In the genomic region with DNA sequence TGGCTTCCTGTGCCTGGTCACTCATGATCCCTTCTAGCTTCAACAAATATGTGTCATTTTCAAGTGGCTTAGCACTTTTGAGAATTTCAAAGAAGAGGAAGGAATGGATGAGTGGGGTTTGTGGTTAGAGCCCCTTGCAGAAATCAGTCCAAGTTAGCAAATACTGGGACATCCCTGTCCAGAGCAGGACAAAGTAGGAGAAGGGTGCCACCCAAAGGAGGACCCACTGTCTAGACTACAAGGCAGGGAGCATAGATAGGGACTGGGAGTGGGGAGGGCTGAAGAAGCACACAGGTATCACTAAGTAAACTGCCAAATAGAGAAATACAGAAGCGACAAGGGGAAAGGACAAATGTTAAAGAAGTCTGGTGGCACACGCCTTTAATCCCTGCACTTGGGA, we compare ENCODE assay signal across 20 mouse cellular contexts. TPM values are rescaled to one million over a fixed set of nuclear protein-coding genes. Genes with fewer than 3 reads are reported as not detected.
DNase-seq lines count a peak whose midpoint lies in the region; ATAC-seq and TF ChIP-seq lines count a peak whose summit lies in the region.
"Had no signal": no experiment of that assay in that cellular context is flagged by ENCODE, and none has a peak within 500 bp of the region (broad histone marks: within the 10 kb centered on the region; RNA-seq: fewer than 3 reads in every experiment).

No protein-coding gene starts in this region.

- no peaks in the 10 kb centered on the region for H3K9me3 ChIP-seq in heart, embryonic 16.5 days (replicated peaks; ENCODE audit: control insufficient read depth, low read length)
- H3K9me3 ChIP-seq in lung, embryonic 14.5 days (ENCODE audit: low read depth, low read length) = no peaks in the 10 kb centered on the region; the same call in 1 of the 2 replicates
- no peaks in the 10 kb centered on the region for H3K9me3 ChIP-seq in stomach, postnatal 0 days (ENCODE audit: control insufficient read depth, low read length)
- H3K9me3 ChIP-seq: hindbrain, embryonic 15.5 days; limb, embryonic 15.5 days; midbrain, embryonic 12.5 days; neural tube, embryonic 13.5 days had no signal

- H3K9ac ChIP-seq in heart, embryonic 16.5 days (ENCODE audit: low read length) = no peak overlapping the region
- H3K9ac ChIP-seq in lung, embryonic 14.5 days = no peak overlapping the region
- no peak overlapping the region for H3K9ac ChIP-seq in stomach, postnatal 0 days (ENCODE audit: low read length)
- H3K9ac ChIP-seq: hindbrain, embryonic 15.5 days; midbrain, embryonic 12.5 days had no signal

- no peak for TF ChIP-seq EP300 in stomach, postnatal 0 days (optimal IDR thresholded peaks at IDR 0.05)

- TF ChIP-seq CTCF in gastrocnemius, adult 2 months (IDR thresholded peaks at IDR 0.05) = 0 out of 2 replicates have a peak, but pooled peaks have one; percentile 1
- no peak for TF ChIP-seq CTCF in lung, embryonic 14.5 days (IDR thresholded peaks at IDR 0.05; ENCODE audit: low read depth)
- 0 out of 2 replicates have a peak, but pooled peaks have one; percentile 14 for TF ChIP-seq CTCF in stomach, postnatal 0 days (IDR thresholded peaks at IDR 0.05; ENCODE audit: low read depth)

- H3K27ac ChIP-seq in gastrocnemius, adult 2 months = peak overlapping the region; percentile 58
- no peak overlapping the region for H3K27ac ChIP-seq in heart, embryonic 16.5 days (ENCODE audit: low read length)
- H3K27ac ChIP-seq in lung, embryonic 14.5 days (ENCODE audit: low read depth) = no peak overlapping the region
- 0 out of 2 replicates have a peak overlapping the region, but pooled peaks have one; percentile 24 for H3K27ac ChIP-seq in stomach, postnatal 0 days (replicated peaks)
- H3K27ac ChIP-seq: midbrain, embryonic 12.5 days had no signal

- no peak for DNase-seq in gastrocnemius, adult 2 months
- no peak for DNase-seq in gastrocnemius, adult 8-10 months (ENCODE audit: low spot score in 2 of 2)
- DNase-seq in heart, adult 9 months (ENCODE audit: low spot score in 2 of 2) = no peak
- DNase-seq in lung, embryonic 14.5 days = no peak
- no peak for DNase-seq in lung, postnatal 14 days
- no peak for DNase-seq in stomach, postnatal 0 days (ENCODE audit: low spot score)
- DNase-seq in layer of hippocampus, postnatal 36 days = no peak
- DNase-seq: cerebellum, adult 9-11 months; gastrocnemius, postnatal 25 days; kidney, postnatal 36 days; layer of hippocampus, adult 9-11 months; lung, postnatal 4 days; spleen, adult 18-20 months had no signal

- intact Hi-C loops in gastrocnemius, adult 2 months (cut with DNase I) = no loop called here

- peaks cover 3% of the 10 kb centered on the region; the same call in 1 of the 2 replicates for H3K36me3 ChIP-seq in heart, embryonic 16.5 days (ENCODE audit: control insufficient read depth, insufficient read depth)
- no peaks in the 10 kb centered on the region for H3K36me3 ChIP-seq in lung, embryonic 14.5 days (ENCODE audit: insufficient read depth)
- H3K36me3 ChIP-seq in stomach, postnatal 0 days (ENCODE audit: control insufficient read depth, insufficient read depth, low read length) = no peaks in the 10 kb centered on the region
- H3K36me3 ChIP-seq: forebrain, embryonic 10.5 days; hindbrain, embryonic 15.5 days; limb, embryonic 15.5 days; midbrain, embryonic 12.5 days; neural tube, embryonic 13.5 days had no signal

- ATAC-seq in heart, embryonic 16.5 days (replicated peaks; ENCODE audit: extremely low read depth, insufficient read depth, low FRiP score) = no peak
- ATAC-seq in lung, embryonic 14.5 days (ENCODE audit: insufficient read depth) = no peak
- ATAC-seq in stomach, postnatal 0 days (ENCODE audit: low FRiP score, low TSS enrichment) = no peak

- H3K27me3 ChIP-seq in heart, embryonic 16.5 days (ENCODE audit: control insufficient read depth, insufficient read depth, low read length) = no peaks in the 10 kb centered on the region
- H3K27me3 ChIP-seq in lung, embryonic 14.5 days (ENCODE audit: insufficient read depth, low read length) = peaks cover 4% of the 10 kb centered on the region; the same call in 1 of the 2 replicates
- no peaks in the 10 kb centered on the region for H3K27me3 ChIP-seq in stomach, postnatal 0 days (ENCODE audit: control insufficient read depth, insufficient read depth, low read length)
- H3K27me3 ChIP-seq: limb, embryonic 15.5 days had no signal

- peak overlapping the region; percentile 66 for H3K4me2 ChIP-seq in heart, embryonic 16.5 days (ENCODE audit: low read depth, low read length)
- peak overlapping the region; percentile 29; the same call in 1 of the 2 replicates for H3K4me2 ChIP-seq in lung, embryonic 14.5 days
- H3K4me2 ChIP-seq in stomach, postnatal 0 days (replicated peaks; ENCODE audit: low read depth) = no peak overlapping the region

- peaks cover 17% of the 10 kb centered on the region for H3K4me1 ChIP-seq in heart, embryonic 16.5 days (ENCODE audit: control insufficient read depth, insufficient read depth, low read length)
- 0 out of 2 replicates have a peak, but pooled peaks cover 3% of the 10 kb centered on the region for H3K4me1 ChIP-seq in lung, embryonic 14.5 days (ENCODE audit: insufficient read depth)
- no peaks in the 10 kb centered on the region for H3K4me1 ChIP-seq in stomach, postnatal 0 days (replicated peaks; ENCODE audit: control insufficient read depth, insufficient read depth)

- 90% methylated on average over 2 of the region's 2 CpGs for WGBS in heart, embryonic 16.5 days
- WGBS in lung, embryonic 14.5 days = 90% methylated on average over 2 of the region's 2 CpGs
- 94% methylated on average over 2 of the region's 2 CpGs for WGBS in stomach, postnatal 0 days

- H3K4me3 ChIP-seq in gastrocnemius, adult 2 months = no peak overlapping the region
- H3K4me3 ChIP-seq in heart, embryonic 16.5 days (ENCODE audit: low read length) = no peak overlapping the region
- H3K4me3 ChIP-seq in lung, embryonic 14.5 days (ENCODE audit: low read depth, low read length) = no peak overlapping the region
- no peak overlapping the region for H3K4me3 ChIP-seq in stomach, postnatal 0 days (ENCODE audit: low read depth, low read length)

RNA-seq across cellular contexts. Expression of gene Itga1, which starts 1.0 kb away (rescaled TPM):
- total RNA-seq in gastrocnemius, adult 2 months (2021) = 10 to 100 TPM in 1 of 2 experiments, 1 to 10 TPM in 1; 7.8 to 12.9 TPM
- 1 to 10 TPM; 5.5 to 6.9 (median 6.5) TPM for total RNA-seq in gastrocnemius, adult 8-10 months (2022)
- 26.3 and 29.2 TPM in 2 replicates for polyA plus RNA-seq in heart, embryonic 16.5 days (2015; fragmentation: Nextera tagmentation; extraction: Ambion mirVana)
- 36.2 and 36.7 TPM in 2 replicates for polyA plus RNA-seq in lung, embryonic 14.5 days (2014; fragmentation: Nextera tagmentation; extraction: Ambion mirVana)
- 14.6 and 18.4 TPM in 2 replicates for polyA plus RNA-seq in stomach, postnatal 0 days (2015; fragmentation: Nextera tagmentation; extraction: Ambion mirVana)
- 1 to 10 TPM; 5.1 to 5.6 TPM for total RNA-seq in layer of hippocampus, postnatal 36 days (2021)
- total RNA-seq: MEL had no signal

RNA-seq across cellular contexts. Expression of gene Gm49395, which starts 1.0 kb away (rescaled TPM):
- 1 to 10 TPM; 2.6 to 3.3 TPM for total RNA-seq in gastrocnemius, adult 2 months (2021)
- total RNA-seq in gastrocnemius, adult 8-10 months (2022) = 1 to 10 TPM; 2.0 to 3.2 (median 2.3) TPM
- 7.6 and 8.4 TPM in 2 replicates for polyA plus RNA-seq in heart, embryonic 16.5 days (2015; fragmentation: Nextera tagmentation; extraction: Ambion mirVana)
- polyA plus RNA-seq in lung, embryonic 14.5 days (2014; fragmentation: Nextera tagmentation; extraction: Ambion mirVana) = 6.8 and 8.3 TPM in 2 replicates
- 7.7 and 9.4 TPM in 2 replicates for polyA plus RNA-seq in stomach, postnatal 0 days (2015; fragmentation: Nextera tagmentation; extraction: Ambion mirVana)
- total RNA-seq in layer of hippocampus, postnatal 36 days (2021) = 1 to 10 TPM; 2.3 to 2.5 TPM

RNA-seq across cellular contexts. Expression of gene Pelo, which starts 12.8 kb away (rescaled TPM):
- 10 to 100 TPM; 10.5 to 10.7 TPM for total RNA-seq in gastrocnemius, adult 2 months (2021)
- 10 to 100 TPM in 1 of 4 experiments, 1 to 10 TPM in 3; 7.9 to 10.0 (median 9.2) TPM for total RNA-seq in gastrocnemius, adult 8-10 months (2022)
- 6.5 and 6.9 TPM in 2 replicates for polyA plus RNA-seq in heart, embryonic 16.5 days (2015; fragmentation: Nextera tagmentation; extraction: Ambion mirVana)
- polyA plus RNA-seq in lung, embryonic 14.5 days (2014; fragmentation: Nextera tagmentation; extraction: Ambion mirVana) = 6.6 and 7.0 TPM in 2 replicates
- polyA plus RNA-seq in stomach, postnatal 0 days (2015; fragmentation: Nextera tagmentation; extraction: Ambion mirVana) = 4.9 and 5.5 TPM in 2 replicates
- 10 to 100 TPM; 21.1 to 21.9 TPM for total RNA-seq in layer of hippocampus, postnatal 36 days (2021)

Comparison
In these comparisons a context has a peak if more than half of its experiments do, and no peak if none do; other contexts are left out.
1. H3K27ac ChIP-seq: peak in gastrocnemius, adult 2 months (single experiment) and stomach, postnatal 0 days (single experiment); none in heart, embryonic 16.5 days (single experiment) and lung, embryonic 14.5 days (single experiment).